Mouse (Mus musculus) midbrain, embryonic 15.5 days (tissue): ENCODE measurements at regions not wholly inside any gene's neighbourhood (a gene's known extent, or its start where the extent isn't known, plus 50 kb on each side); places are given as distances from the start of the nearest gene placed in this dataset.

Experiments
- ATAC-seq: fragments of 200-750 bp; cut with Nextera tagmentation; replicated peaks from 2 replicates; pipeline ENCODE4 v1.8.0; 2017; ENCODE audit warnings: moderate TSS enrichment
- H3K27ac ChIP-seq: fragments of 300-500 bp; sonication (generic); 2 replicates; pipeline ENCODE4 v1.5.1; 2015; ENCODE audit warnings: mild to moderate bottlenecking, inconsistent platforms
- H3K27me3 ChIP-seq: fragments of 300-500 bp; sonication (generic); replicated peaks from 2 replicates; pipeline ENCODE4 v1.6.1; 2015; ENCODE audit warnings: inconsistent platforms
- H3K36me3 ChIP-seq: fragments of 300-500 bp; sonication (generic); replicated peaks from 2 replicates; pipeline ENCODE4 v1.6.1; 2015; ENCODE audit warnings: inconsistent platforms
- H3K4me1 ChIP-seq: fragments of 300-500 bp; sonication (generic); 2 replicates; pipeline ENCODE4 v1.6.1; 2015; ENCODE audit warnings: inconsistent platforms
- H3K4me2 ChIP-seq: fragments of 300-500 bp; sonication (generic); 2 replicates; pipeline ENCODE4 v1.6.1; 2015; ENCODE audit warnings: inconsistent platforms, mild to moderate bottlenecking, moderate library complexity
- H3K4me3 ChIP-seq: fragments of 300-500 bp; sonication (generic); 2 replicates; pipeline ENCODE4 v1.5.1; 2015; ENCODE audit warnings: mild to moderate bottlenecking, inconsistent platforms
- H3K9ac ChIP-seq: fragments of 300-500 bp; sonication (generic); 2 replicates; pipeline ENCODE4 v1.6.1; 2015; ENCODE audit warnings: mild to moderate bottlenecking, inconsistent platforms
- H3K9me3 ChIP-seq: fragments of 300-500 bp; sonication (generic); 2 replicates; pipeline ENCODE4 v1.6.1; 2016; ENCODE audit warnings: inconsistent platforms
- WGBS: fragments of 180-500 bp; shearing (Covaris S2); methylation state at CpG from one replicate; pipeline ENCODE4 v1.1.7; 2015; ENCODE audit warnings: mixed read lengths; 5-methylcytosine and 5-hydroxymethylcytosine counted together

DNA sequence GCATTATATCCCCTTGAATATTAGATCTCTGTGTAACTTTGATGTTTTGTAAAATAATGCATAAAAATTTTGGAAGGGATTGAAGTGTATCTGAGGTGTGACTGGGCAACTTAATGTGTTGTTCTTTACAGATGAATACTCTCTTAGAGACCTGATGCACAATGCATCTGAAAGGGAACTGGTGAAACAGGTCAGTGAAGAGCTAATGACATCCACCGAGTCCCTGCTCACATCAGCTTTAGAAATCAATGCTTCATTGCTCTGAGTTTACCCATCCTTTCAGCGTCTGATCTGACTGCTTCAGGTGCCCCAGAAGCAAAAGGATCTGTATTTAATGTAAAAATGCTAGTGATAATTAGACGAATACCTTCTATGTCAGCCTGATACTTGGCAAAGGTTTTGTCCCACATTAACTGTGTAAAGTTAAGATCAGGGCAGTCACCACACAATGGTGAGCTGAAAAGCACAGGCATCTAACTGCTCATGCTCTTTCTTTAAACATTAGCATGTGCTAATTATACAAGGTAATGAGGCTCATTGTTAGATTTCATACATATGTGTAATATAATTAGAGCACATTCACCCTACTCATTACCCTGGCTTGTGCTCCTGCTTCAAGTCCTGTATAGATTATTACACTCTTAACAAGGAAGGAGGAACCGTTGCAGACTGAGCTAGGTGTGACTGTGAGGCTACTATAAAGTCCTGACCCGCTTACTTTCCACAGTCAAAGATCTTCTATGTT is 204.6 kb upstream of the Tlr4 start:
- no peak overlapping the region for H3K4me2 ChIP-seq
- H3K4me1 ChIP-seq, result no peaks in the 10 kb centered on the region
- H3K36me3 ChIP-seq, result no peaks in the 10 kb centered on the region
- no peak overlapping the region for H3K9ac ChIP-seq
- no peak overlapping the region for H3K27ac ChIP-seq
- 78% methylated on average over 5 of the region's 5 CpGs for WGBS
- H3K27me3 ChIP-seq, result no peaks in the 10 kb centered on the region
- H3K9me3 ChIP-seq, result no peaks in the 10 kb centered on the region
- ATAC-seq, result no peak
- H3K4me3 ChIP-seq, result no peak overlapping the region

DNA sequence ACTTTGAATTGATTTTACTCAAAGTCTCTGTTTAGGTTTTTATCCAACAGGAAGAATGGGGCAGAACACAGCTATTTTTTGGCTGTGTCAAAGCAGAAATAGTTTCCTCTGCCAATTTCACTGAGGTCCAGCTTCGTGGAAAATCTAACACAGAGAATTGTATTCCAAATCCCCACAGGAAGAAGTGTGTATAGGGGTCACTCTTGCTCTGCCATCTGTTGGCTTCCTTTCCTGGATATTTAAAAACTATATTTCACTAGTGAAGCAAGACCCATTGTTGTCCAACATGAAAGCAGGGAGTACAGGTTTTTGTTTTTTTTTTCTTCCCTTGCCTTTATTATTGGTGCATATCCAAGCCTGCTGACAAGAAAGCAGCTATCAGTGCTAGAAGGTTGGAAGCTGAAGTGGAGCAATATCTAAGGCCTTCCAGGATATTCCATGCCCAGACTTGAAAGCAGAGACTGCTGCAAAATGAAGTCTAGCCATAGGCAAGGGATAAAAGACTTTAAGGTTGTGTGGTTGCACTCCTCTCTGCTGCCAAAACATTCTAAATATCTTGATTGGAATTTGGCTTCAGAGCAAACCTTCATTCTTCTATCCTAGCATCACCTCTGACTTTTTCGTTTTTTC is 208.5 kb upstream of the Tlr4 start:
- Histone ChIP-seq H3K9me3 (no peaks in the 10 kb centered on the region), H3K4me2 (no peak overlapping the region), H3K9ac (no peak overlapping the region), H3K27me3 (no peaks in the 10 kb centered on the region), H3K27ac (no peak overlapping the region), H3K36me3 (no peaks in the 10 kb centered on the region), H3K4me1 (no peaks in the 10 kb centered on the region), H3K4me3 (no peak overlapping the region)
- no peak for ATAC-seq
- 83% methylated on average over 2 of the region's 2 CpGs for WGBS

DNA sequence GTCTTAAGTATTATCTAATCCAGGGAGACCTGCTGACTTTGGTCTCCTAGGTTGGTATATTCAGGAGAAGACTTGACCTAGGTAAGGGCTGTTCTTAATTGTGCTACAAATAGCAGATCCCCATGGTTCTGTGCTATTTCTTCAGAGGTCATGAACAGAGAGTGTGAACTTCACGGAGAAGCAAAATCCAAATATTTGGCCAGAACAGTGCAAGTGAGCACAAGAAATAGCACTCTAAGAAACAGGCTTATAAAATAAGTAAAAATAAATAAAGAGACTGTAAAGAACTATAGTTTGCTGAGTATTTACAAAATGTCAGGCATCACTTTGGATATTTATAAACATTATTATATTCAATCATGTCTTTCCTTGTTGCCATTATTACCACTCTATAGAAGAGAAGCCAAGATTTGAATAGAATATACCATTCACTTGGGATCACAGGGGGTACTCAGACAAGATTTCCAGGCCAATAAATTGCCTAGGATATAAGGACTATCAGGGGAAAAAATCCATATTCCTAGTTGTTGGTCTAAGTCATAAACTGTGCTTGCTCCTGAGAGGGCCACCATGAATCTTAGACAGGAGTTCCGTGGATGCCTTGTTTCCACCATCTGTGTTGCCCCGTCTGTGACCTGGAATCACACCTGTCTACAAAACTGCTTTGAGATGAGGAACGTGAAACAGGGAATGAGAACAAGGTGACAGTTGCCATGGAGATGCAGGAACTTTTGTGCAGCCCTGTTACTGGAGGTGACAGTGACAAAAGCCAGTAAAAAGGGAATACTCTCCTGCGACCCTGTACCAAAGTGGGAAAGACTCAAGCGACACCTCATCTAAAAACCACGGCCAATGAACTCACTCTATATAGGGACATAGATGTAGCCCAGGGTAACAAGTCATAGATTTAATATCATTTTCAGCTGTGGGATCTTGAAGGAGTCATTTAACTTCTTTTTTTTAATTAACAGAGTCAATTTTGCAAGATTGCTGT is 209.3 kb upstream of the Tlr4 start:
- no peak overlapping the region for H3K4me3 ChIP-seq
- H3K27ac ChIP-seq, result no peak overlapping the region
- H3K9ac ChIP-seq, result no peak overlapping the region
- no peak for ATAC-seq
- WGBS, result 81% methylated on average over 7 of the region's 7 CpGs
- H3K36me3 ChIP-seq, result no peaks in the 10 kb centered on the region
- no peaks in the 10 kb centered on the region for H3K9me3 ChIP-seq
- H3K27me3 ChIP-seq, result no peaks in the 10 kb centered on the region
- H3K4me2 ChIP-seq, result no peak overlapping the region
- H3K4me1 ChIP-seq, result no peaks in the 10 kb centered on the region

DNA sequence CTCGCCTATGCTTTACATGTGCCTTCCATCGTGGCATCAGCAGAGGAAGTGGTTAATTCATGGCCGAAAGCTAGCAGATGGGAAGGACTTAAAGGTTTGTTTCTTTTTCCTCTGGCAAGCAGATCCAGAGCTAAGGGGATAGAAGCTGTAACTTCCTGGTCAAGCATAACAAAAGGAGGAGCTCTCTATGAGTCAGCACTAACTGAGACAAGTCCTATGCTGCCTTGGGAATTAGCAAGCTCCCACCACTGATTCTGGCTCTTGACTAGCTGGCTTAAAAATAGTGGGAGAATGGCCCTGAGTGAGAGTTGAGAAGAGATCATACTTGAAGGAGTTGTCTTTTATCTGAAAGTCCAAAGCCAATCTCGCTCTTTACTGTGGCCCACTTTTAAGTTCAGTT is 210.3 kb upstream of the Tlr4 start:
- WGBS, result 81% methylated on average over 4 of the region's 4 CpGs
- Histone ChIP-seq H3K4me2 (no peak overlapping the region), H3K9ac (no peak overlapping the region), H3K9me3 (no peaks in the 10 kb centered on the region), H3K4me3 (no peak overlapping the region), H3K27me3 (no peaks in the 10 kb centered on the region), H3K36me3 (no peaks in the 10 kb centered on the region), H3K27ac (no peak overlapping the region), H3K4me1 (no peaks in the 10 kb centered on the region)
- ATAC-seq, result no peak

GRCm38 (mm10) chr4:66604849-66605248 is 200.4 kb upstream of the Astn2 start:
- no peak for ATAC-seq
- H3K9ac ChIP-seq, result no peak overlapping the region
- no peak overlapping the region for H3K4me2 ChIP-seq
- no peaks in the 10 kb centered on the region for H3K36me3 ChIP-seq
- H3K4me1 ChIP-seq, result no peaks in the 10 kb centered on the region
- H3K4me3 ChIP-seq, result no peak overlapping the region
- H3K27me3 ChIP-seq, result no peaks in the 10 kb centered on the region
- H3K9me3 ChIP-seq, result no peaks in the 10 kb centered on the region
- no peak overlapping the region for H3K27ac ChIP-seq

DNA sequence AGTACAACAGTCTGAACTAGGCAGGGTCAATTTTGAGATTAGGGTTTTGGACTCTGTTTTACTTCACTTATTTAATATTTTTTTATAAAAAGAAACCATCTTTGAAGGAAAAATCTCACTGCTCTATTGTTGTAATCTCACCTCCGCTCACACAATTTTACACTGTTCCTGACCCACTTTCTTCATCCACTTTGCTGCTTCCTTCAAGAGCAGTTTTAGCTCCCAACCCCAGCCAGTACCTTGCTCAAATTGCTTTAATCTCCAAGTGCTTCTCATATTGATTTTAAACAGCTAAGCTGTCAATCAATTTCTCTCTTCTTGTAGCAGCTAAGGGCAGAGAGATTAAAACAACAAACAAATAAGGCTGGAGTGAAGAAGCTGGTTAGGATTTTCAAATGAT is 194.3 kb upstream of the Astn2 start:
- no peak for ATAC-seq
- no peaks in the 10 kb centered on the region for H3K36me3 ChIP-seq
- H3K27ac ChIP-seq, result no peak overlapping the region
- 92% methylated on average over 1 of the region's 1 CpGs for WGBS
- H3K4me2 ChIP-seq, result no peak overlapping the region
- no peak overlapping the region for H3K4me3 ChIP-seq
- H3K4me1 ChIP-seq, result no peaks in the 10 kb centered on the region
- H3K27me3 ChIP-seq, result no peaks in the 10 kb centered on the region
- H3K9me3 ChIP-seq, result no peaks in the 10 kb centered on the region
- no peak overlapping the region for H3K9ac ChIP-seq

- no peak overlapping the region for H3K9ac ChIP-seq
- no peaks in the 10 kb centered on the region for H3K27me3 ChIP-seq
- no peak overlapping the region for H3K4me3 ChIP-seq
- 42% methylated on average over 5 of the region's 5 CpGs for WGBS
- H3K9me3 ChIP-seq, result no peaks in the 10 kb centered on the region
- no peak overlapping the region for H3K27ac ChIP-seq
- peak; percentile 56 for ATAC-seq
- no peaks in the 10 kb centered on the region for H3K36me3 ChIP-seq
- H3K4me1 ChIP-seq, result peaks cover 5% of the 10 kb centered on the region; the same call in 1 of the 2 replicates
- no peak overlapping the region for H3K4me2 ChIP-seq
Measured at GRCm38 (mm10) chr4:66586647-66587046, 182.2 kb upstream of the Astn2 start.

DNA sequence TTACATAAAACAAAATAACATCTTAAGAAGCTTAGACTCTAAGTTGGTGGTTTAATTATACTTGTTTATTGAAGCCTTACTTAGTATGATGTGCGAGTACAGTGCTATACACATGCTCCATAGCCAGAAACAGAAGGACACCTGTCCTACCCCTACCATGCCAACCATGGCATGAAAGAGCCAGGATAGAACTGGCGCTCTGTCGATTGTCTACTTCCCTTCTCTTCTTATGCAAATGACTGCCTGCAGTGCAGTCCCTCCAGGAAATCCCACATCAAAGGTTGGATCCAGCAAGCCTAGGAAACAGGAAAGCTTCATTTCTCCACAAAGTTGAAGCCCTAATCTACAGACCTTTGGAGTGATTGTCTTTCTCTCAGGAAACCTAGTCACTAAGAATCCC is 181.8 kb upstream of the Astn2 start:
- H3K27me3 ChIP-seq, result no peaks in the 10 kb centered on the region
- no peaks in the 10 kb centered on the region for H3K36me3 ChIP-seq
- no peak overlapping the region for H3K4me2 ChIP-seq
- no peak overlapping the region for H3K27ac ChIP-seq
- WGBS, result 11% methylated on average over 3 of the region's 3 CpGs
- no peak overlapping the region for H3K4me3 ChIP-seq
- H3K9me3 ChIP-seq, result no peaks in the 10 kb centered on the region
- ATAC-seq, result peak; percentile 75
- H3K9ac ChIP-seq, result no peak overlapping the region
- peaks cover 5% of the 10 kb centered on the region; the same call in 1 of the 2 replicates for H3K4me1 ChIP-seq

DNA sequence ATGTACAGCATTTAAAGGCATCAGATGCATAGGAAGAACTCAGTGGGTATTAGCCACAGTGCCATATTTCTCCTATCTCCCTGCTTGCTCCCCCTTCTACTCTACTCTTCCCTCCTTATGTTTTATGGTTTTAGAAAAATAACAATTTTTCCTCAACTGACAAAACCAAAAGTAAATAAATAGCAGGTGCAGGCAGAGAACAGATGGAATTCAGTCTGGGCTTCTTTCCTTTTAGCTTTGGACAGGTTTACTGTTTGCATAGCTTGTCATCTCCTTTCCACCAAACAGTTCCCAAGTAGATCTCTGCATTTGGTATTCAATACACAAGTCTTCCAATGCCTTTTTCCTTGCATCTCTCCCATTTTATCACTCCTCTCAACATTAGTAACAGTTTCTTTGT is 152.5 kb upstream of the Astn2 start:
- H3K4me3 ChIP-seq, result no peak overlapping the region
- no peak overlapping the region for H3K9ac ChIP-seq
- H3K27ac ChIP-seq, result no peak overlapping the region
- no peaks in the 10 kb centered on the region for H3K27me3 ChIP-seq
- no peak overlapping the region for H3K4me2 ChIP-seq
- H3K36me3 ChIP-seq, result no peaks in the 10 kb centered on the region
- ATAC-seq, result no peak
- H3K4me1 ChIP-seq, result no peaks in the 10 kb centered on the region
- H3K9me3 ChIP-seq, result no peaks in the 10 kb centered on the region

DNA sequence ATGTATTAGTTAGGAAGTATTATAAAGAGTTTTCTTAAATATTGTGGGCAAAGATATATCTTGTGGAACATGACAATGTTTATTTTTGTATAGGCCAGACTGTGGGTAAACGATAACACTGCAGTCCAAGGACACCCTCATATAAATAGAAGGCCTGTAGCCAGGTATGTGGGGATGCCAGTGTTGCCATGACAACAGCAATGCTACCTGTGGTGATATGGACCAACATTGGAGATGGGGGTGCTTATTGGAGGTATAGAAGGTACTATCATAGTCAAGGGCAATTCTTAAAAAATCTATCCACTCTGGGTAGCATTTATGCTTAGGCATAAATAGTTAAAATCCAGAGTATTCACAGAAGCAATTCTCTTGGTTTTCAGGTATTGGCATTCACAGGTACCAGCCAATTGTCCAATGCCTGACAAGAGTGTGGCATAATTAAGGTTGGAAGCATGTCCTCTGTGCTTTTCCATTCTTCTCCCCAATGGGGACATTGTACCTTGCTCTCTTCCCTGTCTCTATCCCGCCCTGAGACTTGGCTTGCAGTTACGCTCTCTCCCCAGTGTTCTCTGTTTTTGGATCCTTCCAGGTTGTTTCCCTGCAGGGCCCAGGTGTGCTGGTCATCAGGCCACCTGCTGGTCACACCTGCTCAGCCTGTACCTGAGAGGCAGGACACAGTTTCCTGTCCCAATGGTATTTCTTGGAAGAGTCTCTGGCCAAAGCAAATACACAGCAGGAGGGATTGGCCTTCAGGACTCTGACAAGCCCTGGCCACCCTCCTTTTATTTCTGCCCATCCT is 146.1 kb upstream of the Astn2 start:
- H3K36me3 ChIP-seq, result no peaks in the 10 kb centered on the region
- H3K9me3 ChIP-seq, result no peaks in the 10 kb centered on the region
- no peaks in the 10 kb centered on the region for H3K4me1 ChIP-seq
- no peak overlapping the region for H3K4me2 ChIP-seq
- no peak overlapping the region for H3K4me3 ChIP-seq
- no peak overlapping the region for H3K27ac ChIP-seq
- 0 out of 2 replicates have a peak, but pooled peaks have one; percentile 54 for ATAC-seq
- H3K27me3 ChIP-seq, result no peaks in the 10 kb centered on the region
- no peak overlapping the region for H3K9ac ChIP-seq
- 75% methylated on average over 3 of the region's 3 CpGs for WGBS

GRCm38 (mm10) chr4:66542833-66543436 is 138.5 kb upstream of the Astn2 start:
- no peak overlapping the region for H3K4me3 ChIP-seq
- H3K27ac ChIP-seq, result no peak overlapping the region
- H3K9me3 ChIP-seq, result no peaks in the 10 kb centered on the region
- no peaks in the 10 kb centered on the region for H3K27me3 ChIP-seq
- H3K9ac ChIP-seq, result no peak overlapping the region
- no peak overlapping the region for H3K4me2 ChIP-seq
- H3K36me3 ChIP-seq, result no peaks in the 10 kb centered on the region
- WGBS, result 27% methylated on average over 4 of the region's 4 CpGs
- H3K4me1 ChIP-seq, result no peaks in the 10 kb centered on the region
- ATAC-seq, result no peak
